Mouse (Mus musculus): ENCODE measurements around the gene Tmem141.

The Tmem141 gene

GRCm38 (mm10) chr2:25577951-25578795, 43.6 kb downstream of the Tmem141 start:
- in situ Hi-C loops (cut with MboI, MseI), result no loop called here

GRCm38 (mm10) chr2:25576965-25577891, 44.6 kb downstream of the Tmem141 start:
- in situ Hi-C loops (cut with MboI, MseI), result no loop called here

- in situ Hi-C loops (cut with MboI, MseI), result no loop called here
These were observed 45.6 kb downstream of the Tmem141 start for GRCm38 (mm10) chr2:25576028-25576850.

GRCm38 (mm10) chr2:25575432-25576027, 46.3 kb downstream of the Tmem141 start:
- in situ Hi-C loops (cut with MboI, MseI), result no loop called here

GRCm38 (mm10) chr2:25574579-25575431, 47.0 kb downstream of the Tmem141 start, which contains the start of the genes Mamdc4 and Phpt1:
Gene Mamdc4 (minus strand): TSS chr2:25574845.
Gene Phpt1 (minus strand): TSS chr2:25575224.
- in situ Hi-C loops (cut with MboI, MseI), result no loop called here

GRCm38 (mm10) chr2:25574136-25574535, 47.7 kb downstream of the Tmem141 start:
- in situ Hi-C loops (cut with MboI, MseI), result no loop called here

GRCm38 (mm10) chr2:25573068-25573467, 48.7 kb downstream of the Tmem141 start:
- in situ Hi-C loops (cut with MboI, MseI), result no loop called here

GRCm38 (mm10) chr2:25571221-25571620, 50.6 kb downstream of the Tmem141 start:
- in situ Hi-C loops (cut with MboI, MseI), result no loop called here

Data from regulatory T cell (primary cell).